Mouse (Mus musculus) liver, embryonic 11.5 days (tissue): ENCODE results near the gene Rnaseh2c. TPM values are rescaled to one million over a fixed set of nuclear protein-coding genes. Genes with fewer than 3 reads are reported as not detected.

Experiments
- ATAC-seq: fragments of 200-750 bp; cut with Nextera tagmentation; replicated peaks from 2 replicates; pipeline ENCODE4 v1.8.0; 2017; ENCODE audit warnings: moderate number of reproducible peaks, mild to moderate bottlenecking, moderate TSS enrichment, moderate library complexity; ENCODE audit not compliant: low FRiP score
- DNase-seq: peaks from one replicate; pipeline ENCODE4 v3.0.0-alpha.2; 2017; ENCODE audit warnings: low spot score
- H3K27ac ChIP-seq: fragments of 300-500 bp; sonication (generic); 2 replicates; pipeline ENCODE4 v1.5.1; 2014; ENCODE audit warnings: mild to moderate bottlenecking, low read depth, low read length, control low read depth
- H3K27me3 ChIP-seq: fragments of 300-500 bp; sonication (generic); replicated peaks from 2 replicates; pipeline ENCODE4 v1.6.1; 2014; ENCODE audit warnings: low read length, mixed read lengths; ENCODE audit not compliant: control insufficient read depth, insufficient read depth
- H3K36me3 ChIP-seq: fragments of 300-500 bp; sonication (generic); 2 replicates; pipeline ENCODE4 v1.6.1; 2014; ENCODE audit warnings: mild to moderate bottlenecking, low read length, moderate library complexity, mixed read lengths; ENCODE audit not compliant: control insufficient read depth, insufficient read depth
- H3K4me1 ChIP-seq: fragments of 300-500 bp; sonication (generic); replicated peaks from 2 replicates; pipeline ENCODE4 v1.6.1; 2014; ENCODE audit warnings: low read length, mixed read lengths; ENCODE audit not compliant: control insufficient read depth, insufficient read depth
- H3K4me2 ChIP-seq: fragments of 300-500 bp; sonication (generic); 2 replicates; pipeline ENCODE4 v1.6.1; 2014; ENCODE audit warnings: mild to moderate bottlenecking, control low read depth, moderate library complexity
- H3K4me3 ChIP-seq: fragments of 300-500 bp; sonication (generic); 2 replicates; pipeline ENCODE4 v1.5.1; 2014; ENCODE audit warnings: low read depth, low read length, control low read depth
- H3K9ac ChIP-seq: fragments of 300-500 bp; sonication (generic); 2 replicates; pipeline ENCODE4 v1.6.1; 2014; ENCODE audit warnings: low read depth, low read length, control low read depth
- H3K9me3 ChIP-seq: fragments of 300-500 bp; sonication (generic); 2 replicates; pipeline ENCODE4 v1.6.1; 2016; ENCODE audit warnings: low read length, inconsistent platforms, mixed read lengths; ENCODE audit not compliant: control insufficient read depth
- WGBS: fragments of 180-500 bp; shearing (Covaris S2); extraction: QIAGEN DNeasy Blood & Tissue Kit; methylation state at CpG from one replicate; pipeline ENCODE4 v1.1.7; 2014; 5-methylcytosine and 5-hydroxymethylcytosine counted together
- polyA plus RNA-seq: library from polyadenylated mRNA; unstranded; fragments of >200 nt; fragmentation: Nextera tagmentation; extraction: Ambion mirVana; gene quantifications from 2 replicates; pipeline ENCODE4 v1.2.1, GENCODE M21; 2014

Rnaseh2c gene
- polyA plus RNA-seq, 1 experiment from 2014 or later, result 189 TPM

- Histone ChIP-seq H3K4me1 (no peaks in the 10 kb centered on the region), H3K4me2 (no peak overlapping the region), H3K27me3 (no peaks in the 10 kb centered on the region), H3K4me3 (no peak overlapping the region), H3K27ac (no peak overlapping the region), H3K9ac (no peak overlapping the region), H3K9me3 (no peaks in the 10 kb centered on the region), H3K36me3 (no peaks in the 10 kb centered on the region)
- no peak for ATAC-seq
- DNase-seq, result no peak
- 77% methylated on average over 6 of the region's 6 CpGs for WGBS
Measured at GRCm38 (mm10) chr19:5591888-5592287, 9.8 kb upstream of the Rnaseh2c start.

DNA sequence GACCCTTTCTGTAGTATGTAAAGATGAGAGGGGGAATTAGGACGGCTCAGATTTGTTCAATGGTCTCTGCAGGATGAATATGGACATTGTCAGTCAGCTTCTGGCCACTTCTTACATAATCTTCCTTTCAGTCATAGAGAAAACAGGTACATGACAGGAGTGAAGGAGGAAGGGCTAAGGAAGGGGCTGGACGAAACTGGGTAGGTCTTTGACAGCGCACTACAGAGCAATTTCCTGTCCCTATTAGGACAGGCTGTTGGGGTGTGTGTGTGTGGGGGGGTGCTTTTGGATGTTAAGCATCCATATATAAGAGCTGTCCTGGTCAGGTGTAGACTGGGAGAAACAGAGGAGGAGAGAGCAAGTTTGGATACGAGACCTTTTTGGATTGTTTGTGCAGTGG, 2.4 kb upstream of the Rnaseh2c start:
- no peak for ATAC-seq
- WGBS, result 68% methylated on average over 4 of the region's 4 CpGs
- peaks cover 16% of the 10 kb centered on the region for H3K4me1 ChIP-seq

GRCm38 (mm10) chr19:5603664-5604063, 2.0 kb downstream of the Rnaseh2c start:
- 86% methylated on average over 7 of the region's 7 CpGs for WGBS
- Histone ChIP-seq H3K27ac (no peak overlapping the region), H3K4me2 (peak overlapping the region; percentile 98; the same call in 1 of the 2 replicates)

More for the DNA sequence above, 2.4 kb upstream of the Rnaseh2c start:
- no peak overlapping the region for H3K4me2 ChIP-seq
- H3K36me3 ChIP-seq, result peaks cover 14% of the 10 kb centered on the region
- H3K27me3 ChIP-seq, result no peaks in the 10 kb centered on the region
- DNase-seq, result no peak
- no peak overlapping the region for H3K27ac ChIP-seq
- no peak overlapping the region for H3K9ac ChIP-seq
- no peak overlapping the region for H3K4me3 ChIP-seq
- no peaks in the 10 kb centered on the region for H3K9me3 ChIP-seq

GRCm38 (mm10) chr19:5605126-5605525, 3.5 kb downstream of the Rnaseh2c start:
- 92% methylated on average over 7 of the region's 7 CpGs for WGBS
- H3K9me3 ChIP-seq, result no peaks in the 10 kb centered on the region
- no peaks in the 10 kb centered on the region for H3K27me3 ChIP-seq
- ATAC-seq, result no peak
- H3K9ac ChIP-seq, result no peak overlapping the region
- H3K4me2 ChIP-seq, result no peak overlapping the region; the same call in 1 of the 2 replicates
- peaks cover 25% of the 10 kb centered on the region for H3K4me1 ChIP-seq
- no peak for DNase-seq
- no peak overlapping the region for H3K4me3 ChIP-seq
- peaks cover 47% of the 10 kb centered on the region for H3K36me3 ChIP-seq
- H3K27ac ChIP-seq, result no peak overlapping the region

More at GRCm38 (mm10) chr19:5603664-5604063, 2.0 kb downstream of the Rnaseh2c start:
- Histone ChIP-seq H3K4me3 (no peak overlapping the region), H3K9ac (no peak overlapping the region), H3K36me3 (peaks cover 47% of the 10 kb centered on the region), H3K27me3 (no peaks in the 10 kb centered on the region), H3K4me1 (peaks cover 18% of the 10 kb centered on the region), H3K9me3 (no peaks in the 10 kb centered on the region)
- ATAC-seq (no peak), DNase-seq (no peak)

DNA sequence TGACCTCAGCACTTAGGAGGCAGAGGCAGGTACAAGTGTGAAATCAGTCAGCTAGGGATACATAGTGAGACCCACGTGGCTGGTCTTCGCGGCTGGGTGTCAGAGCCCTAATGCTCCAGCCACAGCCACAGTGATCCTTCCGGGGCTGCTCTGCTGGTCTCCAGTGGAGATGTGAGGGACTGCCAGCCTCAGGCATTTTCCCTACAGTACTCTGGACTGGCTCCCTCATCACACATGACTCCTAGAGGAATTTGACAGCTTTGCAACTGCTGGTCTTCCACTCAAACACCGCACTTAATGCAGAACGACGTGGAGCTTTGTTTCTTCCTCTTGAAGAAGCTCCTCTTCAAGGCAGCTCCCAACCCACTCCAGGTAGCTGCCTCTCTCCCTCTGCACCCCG, 4.5 kb downstream of the Rnaseh2c start:
- 87% methylated on average over 8 of the region's 8 CpGs for WGBS
- no peaks in the 10 kb centered on the region for H3K9me3 ChIP-seq
- H3K9ac ChIP-seq, result no peak overlapping the region
- no peaks in the 10 kb centered on the region for H3K27me3 ChIP-seq
- H3K36me3 ChIP-seq, result peaks cover 47% of the 10 kb centered on the region
- ATAC-seq (no peak), DNase-seq (no peak)
- H3K4me1 ChIP-seq, result peaks cover 34% of the 10 kb centered on the region
- no peak overlapping the region for H3K4me3 ChIP-seq
- H3K27ac ChIP-seq, result no peak overlapping the region
- H3K4me2 ChIP-seq, result no peak overlapping the region

- Histone ChIP-seq H3K27me3 (no peaks in the 10 kb centered on the region), H3K27ac (no peak overlapping the region), H3K9ac (no peak overlapping the region), H3K9me3 (no peaks in the 10 kb centered on the region), H3K36me3 (peaks cover 47% of the 10 kb centered on the region), H3K4me1 (peaks cover 40% of the 10 kb centered on the region), H3K4me2 (no peak overlapping the region), H3K4me3 (no peak overlapping the region; the same call in 1 of the 2 replicates)
- DNase-seq (no peak), ATAC-seq (no peak)
- 94% methylated on average over 26 of the region's 26 CpGs for whole genome bisulfite sequencing
Measured at GRCm38 (mm10) chr19:5607705-5608410, 6.2 kb downstream of the Rnaseh2c start.

DNA sequence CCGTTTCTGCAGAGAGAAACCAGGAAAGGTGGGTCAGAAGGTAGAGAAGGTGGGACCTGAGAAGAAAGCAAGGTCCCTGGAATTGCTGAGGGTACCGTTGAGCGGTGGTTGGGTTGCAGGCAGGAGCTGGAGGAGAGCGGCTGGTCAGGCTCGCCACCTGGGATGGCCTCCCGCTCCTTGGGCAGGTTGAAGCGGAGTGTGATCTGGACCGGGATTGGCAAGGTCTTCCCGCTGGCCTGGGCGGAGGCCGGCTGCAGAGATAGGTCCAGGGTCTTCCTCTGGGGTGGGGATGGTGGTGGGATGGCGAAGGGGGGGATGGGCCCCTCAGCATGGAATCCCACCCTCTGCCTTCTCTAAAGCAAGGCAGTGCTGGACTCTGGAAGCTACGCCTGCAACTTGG, 7.0 kb downstream of the Rnaseh2c start:
- ATAC-seq (no peak), DNase-seq (no peak)
- Histone ChIP-seq H3K4me3 (peak overlapping the region; percentile 72), H3K27me3 (no peaks in the 10 kb centered on the region), H3K4me1 (peaks cover 38% of the 10 kb centered on the region), H3K27ac (no peak overlapping the region; the same call in 1 of the 2 replicates), H3K9me3 (no peaks in the 10 kb centered on the region), H3K4me2 (peak overlapping the region; percentile 81), H3K36me3 (peaks cover 38% of the 10 kb centered on the region), H3K9ac (peak overlapping the region; percentile 74; the same call in 1 of the 2 replicates)
- 90% methylated on average over 13 of the region's 13 CpGs for WGBS

DNA sequence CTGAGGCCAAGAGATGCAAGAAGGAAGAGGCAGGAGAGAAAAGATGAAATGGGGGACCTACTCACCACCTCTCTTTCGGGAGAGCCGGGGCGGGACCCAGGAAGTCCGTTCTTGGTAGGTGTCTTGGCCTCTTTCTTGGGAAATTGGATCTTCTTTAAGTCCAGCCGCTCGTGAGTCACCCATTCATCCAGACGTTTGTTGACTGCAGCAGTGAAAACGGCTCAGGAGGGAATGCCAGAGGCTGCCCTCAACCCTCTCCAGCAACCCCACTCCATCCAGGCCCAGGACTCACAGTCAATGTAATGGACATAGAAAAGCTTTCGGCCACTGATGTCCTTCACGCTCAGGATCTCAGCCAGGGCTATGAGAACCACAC, 7.5 kb downstream of the Rnaseh2c start:
- Histone ChIP-seq H3K9ac (peak overlapping the region; percentile 74), H3K9me3 (no peaks in the 10 kb centered on the region), H3K27me3 (no peaks in the 10 kb centered on the region), H3K36me3 (peaks cover 34% of the 10 kb centered on the region), H3K4me2 (peak overlapping the region; percentile 81), H3K27ac (peak overlapping the region; percentile 92), H3K4me3 (peak overlapping the region; percentile 72), H3K4me1 (peaks cover 36% of the 10 kb centered on the region)
- no peak for ATAC-seq
- no peak for DNase-seq
- WGBS, result 55% methylated on average over 10 of the region's 10 CpGs
